Mouse (Mus musculus) c-Kit-positive CD71-negative TER-119-negative erythroid progenitor cells, embryonic 14.5 days (primary cell): ENCODE results near the gene Ms4a4b.
"Not testable (repeated sequence)": the region's sequence is repeated elsewhere in the genome, so short reads cannot be mapped to it uniquely, and the experiment has no call there.

ENCODE experiments used
- DNase-seq: peaks from one replicate; pipeline ENCODE4 v3.0.0-alpha.2; 2013; ENCODE audit warnings: low read depth

The Ms4a4b gene

DNA sequence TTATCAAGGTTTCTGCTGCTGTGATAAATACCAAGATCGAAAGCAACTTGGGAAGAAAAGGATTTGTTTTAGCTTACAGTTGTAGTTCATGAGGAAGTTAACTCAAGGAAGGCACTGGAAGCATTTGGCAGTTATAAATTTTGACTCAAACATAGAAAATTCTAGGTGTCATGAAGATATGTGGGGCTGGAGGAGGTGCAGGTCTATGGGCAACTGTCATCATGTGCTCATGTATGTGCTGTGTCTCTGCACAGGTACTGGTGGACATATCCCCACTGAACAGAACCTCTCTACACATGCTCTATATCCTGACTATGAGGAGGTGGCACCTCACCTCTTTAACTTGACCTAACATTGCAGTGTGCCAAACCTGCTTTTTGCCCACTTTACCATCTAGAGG is 43.2 kb downstream of the Ms4a4b start:
- DNase-seq, result no peak

DNA sequence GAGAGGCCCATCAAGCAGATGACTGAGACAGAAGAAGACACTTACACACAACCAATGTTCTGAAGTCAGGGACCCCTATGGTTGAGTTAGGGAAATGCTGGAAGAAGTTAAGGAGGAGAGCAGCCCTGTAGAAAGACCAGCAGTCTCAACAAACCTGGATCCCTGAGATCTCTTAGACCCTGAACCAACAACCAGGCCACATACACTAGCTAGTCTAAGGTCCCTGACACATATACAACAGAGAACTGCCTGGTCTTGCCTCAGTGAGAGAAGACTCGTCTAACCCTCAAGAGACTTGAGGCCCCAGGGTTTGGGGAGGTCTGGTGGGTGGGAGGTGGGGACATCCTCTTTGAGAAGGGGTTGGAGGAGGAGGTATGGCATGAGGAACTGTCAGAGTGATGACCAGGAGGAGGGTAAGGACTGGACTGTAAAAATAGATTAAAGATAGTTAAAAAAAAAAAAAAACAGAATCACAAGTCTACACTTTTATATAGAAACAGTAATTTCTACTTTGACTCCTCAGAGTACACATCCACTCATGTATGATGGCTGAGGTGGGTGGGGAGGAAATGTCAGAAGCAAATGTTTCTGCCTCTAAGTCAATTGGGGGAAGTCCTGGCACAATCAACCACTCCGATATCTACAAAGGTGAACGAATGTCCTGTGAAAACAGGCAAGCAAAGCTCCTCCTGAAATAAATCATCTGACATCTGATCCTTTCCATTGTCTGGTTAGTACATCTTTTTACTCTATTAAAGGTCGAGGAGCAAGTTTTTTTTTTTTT is 48.2 kb downstream of the Ms4a4b start:
- DNase-seq, result no peak

DNA sequence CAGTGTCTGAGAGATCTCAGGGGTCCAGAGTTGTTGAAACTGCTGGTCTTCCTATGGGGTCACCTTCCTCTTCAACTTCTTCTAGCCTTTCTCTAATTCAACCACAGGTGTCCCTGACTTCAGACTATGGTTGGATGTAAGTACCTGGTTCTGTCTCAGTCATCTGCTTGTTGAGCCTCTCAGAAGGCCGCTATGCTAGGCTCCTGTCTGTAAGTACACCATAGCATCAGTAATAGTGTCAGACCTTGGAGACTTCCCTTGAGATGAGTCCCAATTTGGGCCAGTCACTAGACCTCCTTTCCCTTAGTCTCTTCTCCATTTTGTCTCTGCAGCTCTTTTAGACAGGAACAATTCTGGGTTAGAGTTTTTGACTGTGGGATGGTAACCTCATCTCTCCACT is 49.3 kb downstream of the Ms4a4b start:
- no peak for DNase-seq

GRCm38 (mm10) chr19:11494519-11494918 is 51.2 kb downstream of the Ms4a4b start:
- DNase-seq, result no peak

DNA sequence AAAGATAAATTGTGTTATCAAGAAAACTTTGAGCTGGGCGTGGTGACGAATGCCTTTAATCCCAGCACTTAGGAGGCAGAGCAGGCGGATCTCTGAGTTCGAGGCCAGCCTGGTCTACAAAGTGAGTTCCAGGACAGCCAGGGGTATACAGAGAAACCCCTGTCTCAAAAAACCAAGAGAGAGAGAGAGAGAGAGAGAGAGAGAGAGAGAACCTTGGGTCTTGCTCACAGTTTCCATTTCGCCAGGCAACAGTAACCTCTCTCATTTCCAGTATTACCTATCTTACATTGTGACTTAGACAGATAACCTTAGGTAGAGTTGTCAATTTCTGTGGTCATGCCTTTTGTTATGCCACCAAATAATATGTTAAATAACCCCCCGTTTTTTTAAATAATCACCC is 53.0 kb downstream of the Ms4a4b start:
- no peak for DNase-seq

- DNase-seq, result not testable (repeated sequence)
Measured at GRCm38 (mm10) chr19:11497300-11497699, 53.9 kb downstream of the Ms4a4b start.

- DNase-seq, result no peak
Measured at GRCm38 (mm10) chr19:11500796-11501195, 57.4 kb downstream of the Ms4a4b start.

DNA sequence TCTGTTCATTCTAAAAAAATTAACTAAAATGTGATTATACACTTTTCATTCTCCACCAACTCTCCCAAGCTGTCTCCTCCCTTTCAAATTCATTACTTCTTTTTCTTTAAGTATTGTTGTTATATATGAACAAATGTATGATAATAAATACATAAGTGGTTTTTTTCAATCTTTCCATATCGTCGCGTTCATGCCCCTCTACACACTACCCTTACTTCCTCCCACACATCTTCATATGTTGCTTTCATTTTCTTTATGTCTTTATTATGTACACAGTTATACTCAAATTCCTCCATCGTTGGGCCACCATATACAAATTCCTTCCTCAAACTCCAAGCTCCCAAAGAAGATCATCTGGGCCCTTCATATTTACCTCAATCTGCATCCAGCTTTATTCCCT is 58.0 kb downstream of the Ms4a4b start:
- no peak for DNase-seq

GRCm38 (mm10) chr19:11504857-11505256 is 61.5 kb downstream of the Ms4a4b start:
- no peak for DNase-seq

- no peak for DNase-seq
Measured at GRCm38 (mm10) chr19:11513458-11513857, 70.1 kb downstream of the Ms4a4b start.

- no peak for DNase-seq
Measured at GRCm38 (mm10) chr19:11516246-11516645, 72.9 kb downstream of the Ms4a4b start, which contains the start of gene Ms4a6b. Gene Ms4a6b (plus strand): TSS chr19:11516512.
